Mouse (Mus musculus) heart, embryonic 13.5 days (tissue): Measurements from ENCODE around the gene Mgat3. TPM values are rescaled to one million over a fixed set of nuclear protein-coding genes. Genes with fewer than 3 reads are reported as not detected.

Source experiments
- ATAC-seq: fragments of 200-750 bp; cut with Nextera tagmentation; 2 replicates; pipeline ENCODE4 v1.8.0; 2017; ENCODE audit warnings: moderate TSS enrichment; ENCODE audit not compliant: insufficient number of reproducible peaks, low FRiP score, low TSS enrichment; ENCODE audit errors: extremely low read depth
- H3K27ac ChIP-seq: fragments of 300-500 bp; sonication (generic); replicated peaks from 2 replicates; pipeline ENCODE4 v1.5.1; 2015; ENCODE audit warnings: moderate library complexity, mild to moderate bottlenecking, inconsistent platforms
- H3K27me3 ChIP-seq: fragments of 300-500 bp; sonication (generic); replicated peaks from 2 replicates; pipeline ENCODE4 v1.6.1; 2015; ENCODE audit warnings: mild to moderate bottlenecking, inconsistent platforms
- H3K36me3 ChIP-seq: fragments of 300-500 bp; sonication (generic); 2 replicates; pipeline ENCODE4 v1.6.1; 2015; ENCODE audit warnings: mild to moderate bottlenecking, inconsistent platforms
- H3K4me1 ChIP-seq: fragments of 300-500 bp; sonication (generic); 2 replicates; pipeline ENCODE4 v1.6.1; 2015; ENCODE audit warnings: inconsistent platforms
- H3K4me2 ChIP-seq: fragments of 300-500 bp; sonication (generic); 2 replicates; pipeline ENCODE4 v1.6.1; 2015; ENCODE audit warnings: inconsistent platforms, mild to moderate bottlenecking, moderate library complexity
- H3K4me3 ChIP-seq: fragments of 300-500 bp; sonication (generic); 2 replicates; pipeline ENCODE4 v1.5.1; 2015; ENCODE audit warnings: moderate library complexity, mild to moderate bottlenecking, inconsistent platforms
- H3K9ac ChIP-seq: fragments of 300-500 bp; sonication (generic); 2 replicates; pipeline ENCODE4 v1.6.1; 2015; ENCODE audit warnings: inconsistent platforms, mild to moderate bottlenecking, moderate library complexity
- H3K9me3 ChIP-seq: fragments of 300-500 bp; sonication (generic); 2 replicates; pipeline ENCODE4 v1.6.1; 2016; ENCODE audit warnings: inconsistent platforms
- whole genome bisulfite sequencing: fragments of 180-500 bp; shearing (Covaris S2); methylation state at CpG from one replicate; pipeline ENCODE4 v1.1.7; 2015; ENCODE audit warnings: mixed read lengths; 5-methylcytosine and 5-hydroxymethylcytosine counted together
- polyA plus RNA-seq: library from polyadenylated mRNA; unstranded; fragments of >200 nt; fragmentation: Nextera tagmentation; extraction: Ambion mirVana; gene quantifications from 2 replicates; pipeline ENCODE4 v1.2.1, GENCODE M21; 2015

Mgat3 gene
- polyA plus RNA-seq, 1 experiment from 2014 or later: 1.2 TPM

DNA sequence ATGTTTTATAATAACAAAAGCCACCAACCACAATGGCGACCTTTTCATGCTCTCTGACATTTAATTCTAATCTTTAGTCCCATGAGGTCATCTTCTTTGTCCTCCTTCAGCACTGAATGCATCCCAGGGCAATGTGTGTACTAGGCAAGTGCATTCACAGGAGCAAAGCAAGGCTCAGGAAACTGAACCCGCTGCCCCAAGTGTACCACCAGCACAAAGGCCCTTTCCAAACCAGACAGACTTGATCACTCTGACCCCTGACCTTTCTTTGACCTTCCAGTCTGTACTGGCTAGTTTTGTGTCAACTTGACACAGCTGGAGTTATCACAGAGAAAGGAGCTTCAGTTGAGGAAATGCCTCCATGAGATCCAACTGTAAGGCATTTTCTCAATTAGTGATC is 58.8 kb downstream of the Mgat3 start:
- Histone ChIP-seq H3K9ac (no peak overlapping the region), H3K27me3 (no peaks in the 10 kb centered on the region), H3K27ac (no peak overlapping the region), H3K4me1 (peaks cover 21% of the 10 kb centered on the region), H3K36me3 (peaks cover 20% of the 10 kb centered on the region), H3K4me3 (no peak overlapping the region), H3K4me2 (no peak overlapping the region), H3K9me3 (no peaks in the 10 kb centered on the region)
- WGBS: 70% methylated on average over 2 of the region's 2 CpGs
- no peak for ATAC-seq

- Histone ChIP-seq H3K27ac (peak overlapping the region; percentile 73), H3K9ac (peak overlapping the region; percentile 69), H3K36me3 (peaks cover 26% of the 10 kb centered on the region), H3K4me1 (peaks cover 21% of the 10 kb centered on the region), H3K9me3 (no peaks in the 10 kb centered on the region), H3K4me2 (peak overlapping the region; percentile 91), H3K4me3 (no peak overlapping the region), H3K27me3 (no peaks in the 10 kb centered on the region)
- ATAC-seq: no peak
- 69% methylated on average over 4 of the region's 4 CpGs for WGBS
Measured at GRCm38 (mm10) chr15:80233053-80233452, 59.5 kb downstream of the Mgat3 start.

- H3K27ac ChIP-seq: peak within 1 kb of the TSS; percentile 87
- peak within 1 kb of the TSS; percentile 98 for H3K4me3 ChIP-seq
- peak; percentile 99 for ATAC-seq
- under 1% methylated on average over 66 of the region's 67 CpGs for WGBS
- peaks cover 21% of the 10 kb centered on the region for H3K4me1 ChIP-seq
- H3K4me2 ChIP-seq: peak within 1 kb of the TSS; percentile 91
- peaks cover 35% of the 10 kb centered on the region for H3K36me3 ChIP-seq
- H3K27me3 ChIP-seq: no peaks in the 10 kb centered on the region
- H3K9ac ChIP-seq: peak within 1 kb of the TSS; percentile 95
- H3K9me3 ChIP-seq: no peaks in the 10 kb centered on the region
Measured at GRCm38 (mm10) chr15:80233733-80234509, 60.4 kb downstream of the Mgat3 start, which contains the start of gene Mief1. Gene Mief1, plus strand, starts transcription at chr15:80234018.

GRCm38 (mm10) chr15:80235535-80235934 is 62.0 kb downstream of the Mgat3 start, which contains the start of gene AC140267.1:
Gene AC140267.1, plus strand, starts transcription at chr15:80235835.
- 83% methylated on average over 9 of the region's 9 CpGs for WGBS
- Histone ChIP-seq H3K4me1 (peaks cover 21% of the 10 kb centered on the region), H3K4me3 (peak within 1 kb of the TSS; percentile 98), H3K36me3 (peaks cover 44% of the 10 kb centered on the region), H3K4me2 (peak within 1 kb of the TSS; percentile 91), H3K9ac (peak within 1 kb of the TSS; percentile 95), H3K9me3 (no peaks in the 10 kb centered on the region), H3K27ac (peak within 1 kb of the TSS; percentile 87), H3K27me3 (no peaks in the 10 kb centered on the region)
- no peak for ATAC-seq

DNA sequence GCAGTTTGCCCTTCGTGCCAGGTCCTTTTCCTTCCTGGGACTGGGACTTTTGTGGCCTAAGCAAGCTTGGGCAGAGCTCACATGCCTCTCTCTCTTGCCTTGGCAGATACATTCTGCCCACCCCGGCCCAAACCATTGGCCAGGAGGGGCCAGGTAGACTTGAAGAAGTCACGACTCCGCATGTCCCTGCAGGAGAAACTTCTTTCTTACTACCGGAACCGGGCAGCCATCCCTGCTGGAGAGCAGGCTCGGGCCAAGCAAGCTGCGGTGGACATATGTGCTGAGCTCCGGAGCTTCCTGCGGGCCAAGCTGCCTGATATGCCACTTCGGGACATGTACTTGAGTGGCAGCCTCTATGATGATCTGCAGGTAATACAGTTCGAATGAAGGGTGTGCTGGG is 74.6 kb downstream of the Mgat3 start:
- Histone ChIP-seq H3K4me2 (no peak overlapping the region), H3K9me3 (no peaks in the 10 kb centered on the region), H3K36me3 (peaks cover 96% of the 10 kb centered on the region), H3K4me3 (no peak overlapping the region), H3K9ac (no peak overlapping the region), H3K27me3 (no peaks in the 10 kb centered on the region), H3K27ac (no peak overlapping the region), H3K4me1 (peaks cover 38% of the 10 kb centered on the region)
- ATAC-seq: no peak
- WGBS: 95% methylated on average over 12 of the region's 12 CpGs

GRCm38 (mm10) chr15:80248596-80248995 is 75.1 kb downstream of the Mgat3 start:
- Histone ChIP-seq H3K4me3 (no peak overlapping the region), H3K4me2 (no peak overlapping the region), H3K9ac (no peak overlapping the region), H3K27ac (no peak overlapping the region), H3K9me3 (no peaks in the 10 kb centered on the region), H3K4me1 (peaks cover 43% of the 10 kb centered on the region), H3K36me3 (peaks cover 91% of the 10 kb centered on the region), H3K27me3 (no peaks in the 10 kb centered on the region)
- no peak for ATAC-seq
- WGBS: 92% methylated on average over 1 of the region's 1 CpGs

DNA sequence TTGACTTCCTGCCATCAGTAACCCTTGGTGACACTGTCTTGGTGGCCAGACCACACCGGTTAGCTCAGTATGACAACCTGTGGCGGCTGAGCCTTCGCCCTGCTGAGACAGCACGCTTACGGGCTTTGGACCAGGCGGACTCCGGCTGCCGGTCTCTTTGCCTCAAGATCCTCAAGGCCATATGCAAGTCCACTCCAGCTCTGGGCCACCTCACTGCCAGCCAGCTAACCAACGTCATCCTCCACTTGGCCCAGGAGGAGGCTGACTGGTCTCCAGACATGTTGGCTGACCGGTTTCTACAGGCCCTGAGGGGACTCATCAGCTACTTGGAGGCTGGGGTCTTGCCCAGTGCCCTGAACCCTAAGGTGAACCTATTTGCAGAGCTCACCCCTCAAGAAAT is 76.2 kb downstream of the Mgat3 start:
- Histone ChIP-seq H3K9ac (peak overlapping the region; percentile 73), H3K27me3 (no peaks in the 10 kb centered on the region), H3K36me3 (peaks cover 80% of the 10 kb centered on the region)

DNA sequence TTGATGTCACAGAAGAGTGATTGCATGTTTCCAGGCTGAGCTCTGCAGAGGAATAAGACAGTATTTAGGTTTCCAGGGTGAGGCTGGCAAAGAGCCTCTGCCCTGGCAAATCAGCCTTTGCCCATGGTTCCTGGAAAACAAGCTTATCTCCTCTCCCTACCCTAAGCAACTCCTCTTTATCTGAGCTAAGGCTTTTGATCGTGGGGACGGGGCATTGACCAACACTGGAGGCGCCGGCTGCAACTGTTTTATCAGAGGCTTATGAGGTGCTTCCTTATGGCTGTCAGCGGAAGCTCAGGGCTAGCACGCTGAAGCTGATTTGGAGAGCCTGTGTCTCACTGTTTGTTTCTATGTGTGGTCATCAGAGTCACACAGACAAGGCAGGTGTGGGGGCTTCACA is 77.1 kb downstream of the Mgat3 start:
- Histone ChIP-seq H3K4me3 (no peak overlapping the region), H3K27me3 (no peaks in the 10 kb centered on the region), H3K36me3 (peaks cover 71% of the 10 kb centered on the region), H3K27ac (peak overlapping the region; percentile 92), H3K9me3 (no peaks in the 10 kb centered on the region), H3K4me1 (peaks cover 52% of the 10 kb centered on the region), H3K9ac (peak overlapping the region; percentile 73), H3K4me2 (peak overlapping the region; percentile 42)
- 17% methylated on average over 6 of the region's 6 CpGs for WGBS
- no peak for ATAC-seq

More for the DNA sequence above, 76.2 kb downstream of the Mgat3 start:
- Histone ChIP-seq H3K4me3 (no peak overlapping the region), H3K9me3 (no peaks in the 10 kb centered on the region), H3K4me2 (no peak overlapping the region), H3K4me1 (peaks cover 52% of the 10 kb centered on the region), H3K27ac (peak overlapping the region; percentile 92)
- 91% methylated on average over 10 of the region's 10 CpGs for WGBS
- no peak for ATAC-seq

- WGBS: 27% methylated on average over 2 of the region's 2 CpGs
- H3K9ac ChIP-seq: peak overlapping the region; percentile 91; the same call in 1 of the 2 replicates
- peak overlapping the region; percentile 100; the same call in 1 of the 2 replicates for H3K4me3 ChIP-seq
- no peak for ATAC-seq
- peaks cover 74% of the 10 kb centered on the region for H3K4me1 ChIP-seq
- H3K9me3 ChIP-seq: no peaks in the 10 kb centered on the region
- peaks cover 66% of the 10 kb centered on the region for H3K36me3 ChIP-seq
- H3K4me2 ChIP-seq: peak overlapping the region; percentile 90
- no peaks in the 10 kb centered on the region for H3K27me3 ChIP-seq
- peak overlapping the region; percentile 100 for H3K27ac ChIP-seq
Measured at GRCm38 (mm10) chr15:80253530-80253929, 80.0 kb downstream of the Mgat3 start.

GRCm38 (mm10) chr15:80254207-80254606 is 80.7 kb downstream of the Mgat3 start:
- 34% methylated on average over 6 of the region's 6 CpGs for WGBS
- Histone ChIP-seq H3K27ac (peak overlapping the region; percentile 100), H3K4me1 (peaks cover 80% of the 10 kb centered on the region), H3K9ac (peak overlapping the region; percentile 91), H3K4me2 (peak overlapping the region; percentile 90), H3K4me3 (peak overlapping the region; percentile 100), H3K9me3 (no peaks in the 10 kb centered on the region), H3K36me3 (peaks cover 65% of the 10 kb centered on the region), H3K27me3 (no peaks in the 10 kb centered on the region)
- no peak for ATAC-seq

- peak within 1 kb of the TSS; percentile 100 for H3K27ac ChIP-seq
- peak within 1 kb of the TSS; percentile 100 for H3K4me3 ChIP-seq
- WGBS: under 1% methylated on average over 62 of the region's 62 CpGs
- peak within 1 kb of the TSS; percentile 100 for H3K9ac ChIP-seq
- H3K4me1 ChIP-seq: peaks cover 76% of the 10 kb centered on the region
- peak; percentile 87 for ATAC-seq
- H3K9me3 ChIP-seq: no peaks in the 10 kb centered on the region
- peaks cover 65% of the 10 kb centered on the region for H3K36me3 ChIP-seq
- H3K4me2 ChIP-seq: peak within 1 kb of the TSS; percentile 90
- H3K27me3 ChIP-seq: no peaks in the 10 kb centered on the region
Measured at GRCm38 (mm10) chr15:80254847-80255645, 81.5 kb downstream of the Mgat3 start, which contains the start of gene Atf4. Gene Atf4, plus strand, starts transcription at chr15:80255184.
